24 mouse cellular contexts compared by ENCODE assay signal in genomic region chr1:134577384-134578120, GRCm38 (mm10). TPM values are rescaled to one million over a fixed set of nuclear protein-coding genes. Genes with fewer than 3 reads are reported as not detected.
"Had no signal": no experiment of that assay in that cellular context is flagged by ENCODE, and none has a peak within 500 bp of the region (broad histone marks: within the 10 kb centered on the region; RNA-seq: fewer than 3 reads in every experiment).

No protein-coding gene starts in this region.

- H3K4me1 ChIP-seq: limb, embryonic 10.5 days had no signal

- H3K9ac ChIP-seq: limb, embryonic 13.5 days; liver, embryonic 12.5 days; liver, embryonic 15.5 days; lung, embryonic 15.5 days had no signal

- H3K36me3 ChIP-seq: liver, embryonic 12.5 days; liver, embryonic 15.5 days; lung, embryonic 15.5 days had no signal

- H3K4me3 ChIP-seq: limb, embryonic 10.5 days; limb, embryonic 13.5 days; liver, embryonic 12.5 days; liver, embryonic 15.5 days; lung, embryonic 15.5 days; megakaryocyte, embryonic 14.5 days; midbrain, embryonic 10.5 days had no signal

- H3K4me2 ChIP-seq: limb, embryonic 13.5 days; liver, embryonic 12.5 days; liver, embryonic 15.5 days; lung, embryonic 15.5 days had no signal

- DNase-seq: kidney, postnatal 10 days; kidney, postnatal 4 days; liver; lung, adult 18-20 months; lung, postnatal 10 days; lung, postnatal 36 days; midbrain, embryonic 14.5 days; thymus, adult 18-20 months; thymus, postnatal 36 days had no signal

- H3K27ac ChIP-seq: limb, embryonic 10.5 days; limb, embryonic 13.5 days; liver, embryonic 12.5 days; liver, embryonic 15.5 days; lung, embryonic 15.5 days; midbrain, embryonic 10.5 days had no signal

- H3K9me3 ChIP-seq: limb, embryonic 10.5 days; limb, embryonic 13.5 days; liver, embryonic 12.5 days; liver, embryonic 15.5 days; lung, embryonic 15.5 days; megakaryocyte, embryonic 14.5 days; midbrain, embryonic 10.5 days had no signal

- H3K27me3 ChIP-seq: limb, embryonic 13.5 days; liver, embryonic 12.5 days; liver, embryonic 15.5 days; lung, embryonic 15.5 days; megakaryocyte, embryonic 14.5 days had no signal

RNA-seq across cellular contexts. Expression of gene Mgat4e, which starts 28.1 kb away (rescaled TPM):
- total RNA-seq: left cerebral cortex, adult 8-10 months; left cerebral cortex, postnatal 25 days; midbrain, postnatal 0 days had no signal
- polyA plus RNA-seq: limb, embryonic 10.5 days; limb, embryonic 13.5 days; liver, embryonic 12.5 days; liver, embryonic 15.5 days; lung, embryonic 15.5 days; midbrain, embryonic 10.5 days; midbrain, embryonic 14.5 days; midbrain, postnatal 0 days; neural tube, embryonic 11.5 days; neural tube, embryonic 14.5 days; small intestine, adult 2 months; spleen, adult 2 months; stomach, embryonic 16.5 days had no signal
